In genomic region chr13:52512356-52512755, GRCm38 (mm10) we compare ENCODE assay signal across 18 mouse cellular contexts. TPM values are rescaled to one million over a fixed set of nuclear protein-coding genes. Genes with fewer than 3 reads are reported as not detected.
A peak's percentile ranks its signal among the peaks of the same experiment; 100 is the strongest.
DNase-seq lines count a peak whose midpoint lies in the region.
"Had no signal": no experiment of that assay in that cellular context is flagged by ENCODE, and none has a peak within 500 bp of the region (broad histone marks: within the 10 kb centered on the region; RNA-seq: fewer than 3 reads in every experiment).

No protein-coding gene starts in this region.

- H3K9me3 ChIP-seq in heart, embryonic 10.5 days, result no peaks in the 10 kb centered on the region
- H3K9me3 ChIP-seq: heart, embryonic 15.5 days; hindbrain, embryonic 12.5 days; kidney, embryonic 15.5 days; limb, embryonic 10.5 days; lung, embryonic 15.5 days had no signal

- H3K4me1 ChIP-seq in heart, embryonic 10.5 days, result peaks cover 18% of the 10 kb centered on the region
- H3K4me1 ChIP-seq: hindbrain, embryonic 12.5 days; kidney, embryonic 15.5 days; limb, embryonic 10.5 days; lung, embryonic 15.5 days had no signal

- DNase-seq in heart, adult 11 months, result peak; percentile 63
- DNase-seq in heart, embryonic 10.5 days (ENCODE audit: low spot score), result no peak
- DNase-seq in brain, adult 2 months (ENCODE audit: low read depth, low spot score), result peak; percentile 97
- DNase-seq in cerebellum, adult 9-10 months, result peak; percentile 96
- DNase-seq in retina, adult 2 months (ENCODE audit: low read depth, low spot score), result peak; percentile 42
- DNase-seq in T-cell, adult 2 months (ENCODE audit: low spot score), result no peak
- no peak for DNase-seq in heart, adult 9 months (ENCODE audit: low spot score in 2 of 2)
- no peak for DNase-seq in frontal cortex, adult 2 months (ENCODE audit: extremely low spot score in 1 of 2, low spot score in 1 of 2)
- DNase-seq: adrenal gland, postnatal 25 days; midbrain, embryonic 14.5 days; thymus, postnatal 14 days had no signal

- 30% methylated on average over 5 of the region's 5 CpGs for WGBS in heart, embryonic 10.5 days

- H3K27me3 ChIP-seq in heart, embryonic 10.5 days (ENCODE audit: insufficient read depth, poor library complexity, severe bottlenecking), result no peaks in the 10 kb centered on the region
- H3K27me3 ChIP-seq: heart, embryonic 15.5 days; hindbrain, embryonic 12.5 days; kidney, embryonic 15.5 days; lung, embryonic 15.5 days had no signal

- H3K4me3 ChIP-seq in heart, embryonic 10.5 days, result no peak overlapping the region
- H3K4me3 ChIP-seq: erythroblast, embryonic 14.5 days; heart, embryonic 15.5 days; hindbrain, embryonic 12.5 days; kidney, embryonic 15.5 days; limb, embryonic 10.5 days; lung, embryonic 15.5 days had no signal

- no peak overlapping the region for H3K27ac ChIP-seq in heart, embryonic 10.5 days
- H3K27ac ChIP-seq: heart, embryonic 15.5 days; hindbrain, embryonic 12.5 days; kidney, embryonic 15.5 days; limb, embryonic 10.5 days; lung, embryonic 15.5 days; macrophage had no signal

- peaks cover 3% of the 10 kb centered on the region; the same call in 1 of the 2 replicates for H3K36me3 ChIP-seq in heart, embryonic 10.5 days
- H3K36me3 ChIP-seq: heart, embryonic 15.5 days; hindbrain, embryonic 12.5 days; kidney, embryonic 15.5 days; limb, embryonic 10.5 days; lung, embryonic 15.5 days had no signal

RNA-seq across cellular contexts. Expression of gene Diras2, which starts 18.7 kb away (rescaled TPM):
- polyA plus RNA-seq in heart, embryonic 10.5 days (2016; fragmentation: Nextera tagmentation; extraction: Ambion mirVana), result 1.0 and 1.1 TPM in 2 replicates
- polyA plus RNA-seq in frontal cortex, adult 2 months (2012; rRNA removed), result 126 and 129 TPM in 2 replicates
- polyA plus RNA-seq: erythroblast, embryonic 14.5 days had no signal

Comparison
In these comparisons a context has a peak if more than half of its experiments do, and no peak if none do; other contexts are left out.
1. DNase-seq: peak in heart, adult 11 months (single experiment), brain, adult 2 months (single experiment), cerebellum, adult 9-10 months (single experiment) and retina, adult 2 months (single experiment); none in heart, embryonic 10.5 days (single experiment), T-cell, adult 2 months (single experiment), heart, adult 9 months (0 of 2) and frontal cortex, adult 2 months (0 of 2).
2. RNA of gene Diras2, which starts 18.7 kb away (polyA plus RNA-seq): 126 to 129 TPM in frontal cortex, adult 2 months; 1.0 to 1.1 TPM in heart, embryonic 10.5 days; every median in the first group is over 10 times any median in the second.